Mouse (Mus musculus) lung, adult 2 months (tissue): Measurements from ENCODE around the gene Ndufc2. TPM values are rescaled to one million over a fixed set of nuclear protein-coding genes. Genes with fewer than 3 reads are reported as not detected.
"Not testable (repeated sequence)": the region's sequence is repeated elsewhere in the genome, so short reads cannot be mapped to it uniquely, and the experiment has no call there.

Experiments
- DNase-seq: peaks from one replicate; pipeline ENCODE4 v3.0.0; 2022
- H3K4me1 ChIP-seq: fragments of 200-500 bp; 2 replicates; pipeline ENCODE4 v1.6.1; 2011; ENCODE audit warnings: low read length; ENCODE audit not compliant: control insufficient read depth, insufficient read depth
- H3K4me3 ChIP-seq: fragments of 200-500 bp; replicated peaks from 2 replicates; pipeline ENCODE3; 2011; ENCODE audit warnings: low read depth, mild to moderate bottlenecking, control low read depth, low read length; ENCODE audit errors: extremely low read depth
- CTCF ChIP-seq: fragments of 200-500 bp; IDR thresholded peaks from 2 replicates; pipeline ENCODE4 v1.5.1; 2011; ENCODE audit warnings: mild to moderate bottlenecking, low read length, control low read depth; ENCODE audit not compliant: insufficient read depth
- POLR2A ChIP-seq: fragments of 200-500 bp; IDR thresholded peaks from 2 replicates; pipeline ENCODE4 v1.6.1; 2011; ENCODE audit warnings: low read depth, mild to moderate bottlenecking, control low read depth, low read length, borderline replicate concordance; ENCODE audit errors: extremely low read depth
- WGBS: fragments of 180-500 bp; shearing (Covaris S2); methylation state at CpG from one replicate; pipeline ENCODE4 v1.1.7; 2018; 5-methylcytosine and 5-hydroxymethylcytosine counted together
- polyA plus RNA-seq: library from polyadenylated mRNA; depleted of rRNA; stranded (reverse); fragments of >200 nt; gene quantifications from 2 replicates; pipeline ENCODE4 v1.2.3, GENCODE M21; 2012; rRNA removed

Gene Ndufc2
- polyA plus RNA-seq, 1 experiment: 135 TPM

- no peak for DNase-seq
- 74% methylated on average over 10 of the region's 10 CpGs for WGBS
- Histone ChIP-seq H3K4me1 (no peaks in the 10 kb centered on the region; the same call in 1 of the 2 replicates), H3K4me3 (no peak overlapping the region)
- TF ChIP-seq CTCF: no peak
- TF ChIP-seq POLR2A: no peak
These were observed 34.7 kb downstream of the Ndufc2 start for GRCm38 (mm10) chr7:97434517-97434916.

GRCm38 (mm10) chr7:97438986-97439385, 39.2 kb downstream of the Ndufc2 start:
- no peak for TF ChIP-seq POLR2A
- TF ChIP-seq CTCF: no peak
- Histone ChIP-seq H3K4me3 (no peak overlapping the region), H3K4me1 (no peaks in the 10 kb centered on the region; the same call in 1 of the 2 replicates)
- no peak for DNase-seq

GRCm38 (mm10) chr7:97446171-97446925, 46.5 kb downstream of the Ndufc2 start:
- Histone ChIP-seq H3K4me1 (no peaks in the 10 kb centered on the region; the same call in 1 of the 2 replicates), H3K4me3 (no peak overlapping the region)
- peak; percentile 80 for DNase-seq
- 8% methylated on average over 6 of the region's 6 CpGs for WGBS
- TF ChIP-seq POLR2A (no peak), CTCF (no peak)

- no peak for DNase-seq
- 50% methylated on average over 6 of the region's 6 CpGs for WGBS
- TF ChIP-seq CTCF: no peak
- TF ChIP-seq POLR2A: no peak
- Histone ChIP-seq H3K4me3 (no peak overlapping the region), H3K4me1 (no peaks in the 10 kb centered on the region; the same call in 1 of the 2 replicates)
These were observed 47.3 kb downstream of the Ndufc2 start for GRCm38 (mm10) chr7:97447050-97447531.

GRCm38 (mm10) chr7:97451023-97451422, 51.2 kb downstream of the Ndufc2 start, which contains the start of gene Kctd14:
Gene Kctd14 (plus strand): TSS chr7:97451323.
- not testable (repeated sequence) for H3K4me1 ChIP-seq, H3K4me3 ChIP-seq, DNase-seq
- WGBS: 42% methylated on average over 2 of the region's 2 CpGs

- no peak for TF ChIP-seq POLR2A
- TF ChIP-seq CTCF: no peak
- no peak for DNase-seq
- Histone ChIP-seq H3K4me3 (no peak overlapping the region), H3K4me1 (peaks cover 4% of the 10 kb centered on the region; the same call in 1 of the 2 replicates)
- WGBS: 64% methylated on average over 6 of the region's 6 CpGs
These were observed 52.4 kb downstream of the Ndufc2 start for GRCm38 (mm10) chr7:97452196-97452595.

- DNase-seq: peak; percentile 46
- 3% methylated on average over 27 of the region's 27 CpGs for WGBS
- Histone ChIP-seq H3K4me1 (peaks cover 4% of the 10 kb centered on the region; the same call in 1 of the 2 replicates), H3K4me3 (peak overlapping the region; percentile 63)
- TF ChIP-seq CTCF (no peak), POLR2A (no peak)
These were observed 53.5 kb downstream of the Ndufc2 start for GRCm38 (mm10) chr7:97453141-97453921.

GRCm38 (mm10) chr7:97454795-97455194, 55.0 kb downstream of the Ndufc2 start:
- no peak for DNase-seq
- WGBS: 83% methylated on average over 10 of the region's 10 CpGs
- no peak overlapping the region for H3K4me3 ChIP-seq
- TF ChIP-seq CTCF (no peak), POLR2A (no peak)
- peaks cover 4% of the 10 kb centered on the region; the same call in 1 of the 2 replicates for H3K4me1 ChIP-seq

GRCm38 (mm10) chr7:97455577-97455976, 55.8 kb downstream of the Ndufc2 start:
- WGBS: 42% methylated on average over 3 of the region's 3 CpGs
- TF ChIP-seq POLR2A (no peak), CTCF (no peak)
- Histone ChIP-seq H3K4me3 (no peak overlapping the region), H3K4me1 (peaks cover 4% of the 10 kb centered on the region; the same call in 1 of the 2 replicates)
- DNase-seq: no peak

Other genes starting within 250 kb of the Ndufc2 start
- gene Usp35, start 68.0 kb upstream of the Ndufc2 start, polyA plus RNA-seq: 5.3 and 9.2 TPM in 2 replicates
- 7.9 and 11.5 TPM in 2 replicates for gene Kctd21, start 67.7 kb upstream of the Ndufc2 start, polyA plus RNA-seq
- gene Alg8, start 28.4 kb upstream of the Ndufc2 start, polyA plus RNA-seq: 7.4 and 9.3 TPM in 2 replicates
- 72.8 and 95.2 TPM in 2 replicates for gene Thrsp, start 17.7 kb downstream of the Ndufc2 start, polyA plus RNA-seq
- 4.0 and 6.7 TPM in 2 replicates for gene Kctd14, start 51.3 kb downstream of the Ndufc2 start, polyA plus RNA-seq
- 52.7 and 69.7 TPM in 2 replicates for gene Ints4, start 81.0 kb downstream of the Ndufc2 start, polyA plus RNA-seq
- gene Aamdc, start 179.5 kb downstream of the Ndufc2 start, polyA plus RNA-seq: 16.9 and 25.6 TPM in 2 replicates
- gene Rsf1, start 179.9 kb downstream of the Ndufc2 start, polyA plus RNA-seq: 1.7 and 3.2 TPM in 2 replicates